Mouse (Mus musculus) cerebellum, adult 2 months (tissue): ENCODE results near the gene Fam83d.

Experiments used
- CTCF ChIP-seq: fragments of 200-500 bp; IDR thresholded peaks from 2 replicates; pipeline ENCODE4 v1.5.1; 2011; ENCODE audit warnings: low read depth, mild to moderate bottlenecking, control low read depth, low read length, moderate library complexity, borderline replicate concordance; ENCODE audit not compliant: insufficient read depth
- POLR2A ChIP-seq: fragments of 200-500 bp; IDR thresholded peaks from 2 replicates; pipeline ENCODE4 v1.6.1; 2011; ENCODE audit warnings: low read length, control low read depth, borderline replicate concordance; ENCODE audit not compliant: insufficient read depth

DNA sequence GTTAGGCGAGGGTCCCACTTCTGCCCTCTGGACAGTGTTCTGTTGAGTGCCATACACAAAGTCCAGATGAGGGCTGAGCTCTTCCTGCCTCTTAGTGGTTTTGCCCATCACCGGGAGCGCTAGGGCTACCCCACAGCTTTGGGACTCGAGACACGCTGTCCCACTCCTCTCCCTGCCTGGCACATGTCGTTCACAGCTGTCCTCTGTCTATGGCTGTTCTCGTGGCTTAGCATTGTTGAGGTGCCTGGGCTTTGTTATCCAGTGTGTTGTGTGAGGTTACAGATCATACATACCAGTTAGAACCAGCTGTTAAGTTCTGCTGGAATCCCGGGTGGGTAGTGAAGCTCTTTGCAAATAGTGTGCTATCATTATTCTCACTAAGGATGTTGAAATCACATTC lies 49.8 kb downstream of the Fam83d start:
- no peak for TF ChIP-seq CTCF
- no peak for TF ChIP-seq POLR2A
